Mouse (Mus musculus): ENCODE measurements around the gene Ltbp1.

- TF ChIP-seq CTCF (conservative IDR thresholded peaks at IDR 0.05; ENCODE audit: low read length) (no peak), POU5F1 (IDR thresholded peaks at IDR 0.05; ENCODE audit: borderline replicate concordance, low read length) (no peak)
These were observed 276.0 kb downstream of the Ltbp1 start for GRCm38 (mm10) chr17:75281345-75281744.

All from E14TG2a.4 (cell line).